Mouse (Mus musculus) heart, embryonic 10.5 days (tissue): ENCODE results near the gene Gata5. TPM values are rescaled to one million over a fixed set of nuclear protein-coding genes. Genes with fewer than 3 reads are reported as not detected.
A peak's percentile ranks its signal among the peaks of the same experiment; 100 is the strongest.

Experiments
- DNase-seq: peaks from one replicate; pipeline ENCODE4 v3.0.0-alpha.2; 2017; ENCODE audit warnings: low spot score
- H3K27ac ChIP-seq: fragments of 300-500 bp; sonication (generic); 2 replicates; pipeline ENCODE4 v1.5.1; 2016; ENCODE audit warnings: mild to moderate bottlenecking
- H3K27me3 ChIP-seq: fragments of 300-500 bp; sonication (generic); 2 replicates; pipeline ENCODE4 v1.6.1; 2016; ENCODE audit warnings: mild to moderate bottlenecking; ENCODE audit not compliant: poor library complexity, insufficient read depth, severe bottlenecking
- H3K36me3 ChIP-seq: fragments of 300-500 bp; sonication (generic); 2 replicates; pipeline ENCODE4 v1.6.1; 2016; ENCODE audit warnings: mild to moderate bottlenecking, moderate library complexity
- H3K4me1 ChIP-seq: fragments of 300-500 bp; sonication (generic); 2 replicates; pipeline ENCODE4 v1.6.1; 2016; ENCODE audit warnings: mild to moderate bottlenecking
- H3K4me3 ChIP-seq: fragments of 300-500 bp; sonication (generic); 2 replicates; pipeline ENCODE4 v1.5.1; 2016; ENCODE audit warnings: mild to moderate bottlenecking, moderate library complexity
- H3K9me3 ChIP-seq: fragments of 300-500 bp; sonication (generic); 2 replicates; pipeline ENCODE4 v1.6.1; 2016; ENCODE audit warnings: mild to moderate bottlenecking, moderate library complexity
- WGBS: fragments of 180-500 bp; shearing (Covaris S2); methylation state at CpG from one replicate; pipeline ENCODE4 v1.1.7; 2016; 5-methylcytosine and 5-hydroxymethylcytosine counted together
- polyA plus RNA-seq: library from polyadenylated mRNA; unstranded; fragments of >200 nt; fragmentation: Nextera tagmentation; extraction: Ambion mirVana; gene quantifications from 2 replicates; pipeline ENCODE4 v1.2.1, GENCODE M21; 2016

Gata5 gene
- polyA plus RNA-seq, 1 experiment from 2014 or later = 41.3 TPM

- H3K4me1 ChIP-seq = peaks cover 46% of the 10 kb centered on the region
- H3K36me3 ChIP-seq = no peaks in the 10 kb centered on the region
- DNase-seq = no peak
- no peaks in the 10 kb centered on the region for H3K9me3 ChIP-seq
- 71% methylated on average over 8 of the region's 8 CpGs for WGBS
- H3K27ac ChIP-seq = peak overlapping the region; percentile 71
- H3K27me3 ChIP-seq = peaks cover 17% of the 10 kb centered on the region
- H3K4me3 ChIP-seq = no peak overlapping the region
Observed at GRCm38 (mm10) chr2:180277773-180278320, 56.7 kb downstream of the Gata5 start.

GRCm38 (mm10) chr2:180276851-180277259, 57.6 kb downstream of the Gata5 start:
- peaks cover 17% of the 10 kb centered on the region for H3K27me3 ChIP-seq
- no peaks in the 10 kb centered on the region for H3K36me3 ChIP-seq
- H3K27ac ChIP-seq = peak overlapping the region; percentile 71
- WGBS = 29% methylated on average over 8 of the region's 8 CpGs
- peaks cover 54% of the 10 kb centered on the region for H3K4me1 ChIP-seq
- no peaks in the 10 kb centered on the region for H3K9me3 ChIP-seq
- peak overlapping the region; percentile 35; the same call in 1 of the 2 replicates for H3K4me3 ChIP-seq
- no peak for DNase-seq

GRCm38 (mm10) chr2:180276385-180276784, 58.1 kb downstream of the Gata5 start:
- Histone ChIP-seq H3K4me1 (peaks cover 58% of the 10 kb centered on the region), H3K9me3 (no peaks in the 10 kb centered on the region), H3K36me3 (0 out of 2 replicates have a peak, but pooled peaks cover under 1% of the 10 kb centered on the region), H3K27ac (peak overlapping the region; percentile 71), H3K27me3 (peaks cover 16% of the 10 kb centered on the region), H3K4me3 (peak overlapping the region; percentile 35)
- no peak for DNase-seq
- WGBS = 41% methylated on average over 4 of the region's 4 CpGs

- H3K27ac ChIP-seq = peak overlapping the region; percentile 71
- H3K4me3 ChIP-seq = peak overlapping the region; percentile 35
- peaks cover 12% of the 10 kb centered on the region for H3K27me3 ChIP-seq
- DNase-seq = peak; percentile 97
- peaks cover 6% of the 10 kb centered on the region; the same call in 1 of the 2 replicates for H3K36me3 ChIP-seq
- 1% methylated on average over 8 of the region's 8 CpGs for WGBS
- H3K4me1 ChIP-seq = peaks cover 63% of the 10 kb centered on the region
- no peaks in the 10 kb centered on the region for H3K9me3 ChIP-seq
Observed at GRCm38 (mm10) chr2:180275836-180276235, 58.7 kb downstream of the Gata5 start.

Other genes starting within 250 kb of the Gata5 start
- gene Hrh3, start 230.2 kb downstream of the Gata5 start, polyA plus RNA-seq = 0.10 TPM in 1 of 2 replicates, not detected in the other
- gene Osbpl2, start 215.4 kb downstream of the Gata5 start, polyA plus RNA-seq = 29.7 and 38.0 TPM in 2 replicates
- gene Adrm1, start 163.2 kb downstream of the Gata5 start, polyA plus RNA-seq = 202 and 240 TPM in 2 replicates
- 23.6 and 30.8 TPM in 2 replicates for gene Lama5, start 108.8 kb downstream of the Gata5 start, polyA plus RNA-seq
- gene Rps21, start 77.3 kb downstream of the Gata5 start, polyA plus RNA-seq = 332 and 360 TPM in 2 replicates
- 12.4 and 13.1 TPM in 2 replicates for gene Cables2, start 61.2 kb downstream of the Gata5 start, polyA plus RNA-seq
- gene Rbbp8nl, start 44.8 kb downstream of the Gata5 start, polyA plus RNA-seq = 0.16 and 0.68 TPM in 2 replicates
- 0.59 and 0.60 TPM in 2 replicates for gene Slco4a1, start 121.5 kb upstream of the Gata5 start, polyA plus RNA-seq
- gene Ntsr1, start 165.3 kb upstream of the Gata5 start, polyA plus RNA-seq = 0.12 and 0.26 TPM in 2 replicates
- gene Mrgbp, start 246.6 kb upstream of the Gata5 start, polyA plus RNA-seq = 25.7 and 32.9 TPM in 2 replicates